1 mouse cellular context compared by ENCODE assay signal in the genomic region with DNA sequence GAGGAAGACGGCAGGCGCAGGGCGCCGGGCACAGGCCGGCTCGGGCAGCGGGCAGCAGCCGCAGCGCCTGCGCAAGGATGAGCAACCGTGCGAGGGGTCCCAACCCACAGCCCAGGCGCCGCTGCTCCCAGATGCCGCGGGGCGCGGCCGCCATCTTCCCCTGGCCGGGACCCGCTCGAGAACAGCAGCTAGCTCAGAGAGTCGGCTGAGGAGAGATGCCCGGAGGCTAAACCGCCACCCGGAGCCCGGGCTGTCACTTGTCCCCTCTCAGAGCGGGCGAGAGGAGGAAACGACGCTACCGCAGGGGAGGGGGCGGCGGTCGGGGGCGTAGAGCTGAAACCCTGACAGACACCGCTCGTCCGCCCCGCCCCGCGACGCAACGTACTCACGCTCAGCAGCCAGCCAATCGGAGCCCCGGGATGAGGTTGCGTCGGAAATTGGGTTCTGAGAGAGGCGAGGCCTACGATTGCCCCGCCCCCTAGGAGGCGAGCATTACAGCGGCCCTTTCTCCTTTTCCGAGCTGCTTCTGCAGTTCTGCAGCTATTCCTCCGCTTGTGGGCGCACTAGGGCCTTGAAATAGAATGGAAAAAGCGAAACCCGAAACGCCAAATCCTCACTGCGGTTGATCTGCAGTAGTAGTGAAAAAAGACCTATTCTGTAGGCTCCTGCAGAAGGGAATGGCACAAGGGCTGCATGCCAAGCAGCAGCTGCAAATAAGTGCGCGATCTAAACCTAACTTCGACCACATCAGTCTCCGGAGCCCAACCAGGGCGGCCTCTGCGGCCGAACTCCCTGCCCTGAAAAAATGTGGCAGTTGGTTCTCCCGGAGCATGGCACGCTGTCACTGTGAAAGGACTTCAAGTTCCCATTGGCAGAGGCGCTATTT.
A peak's percentile ranks its signal among the peaks of the same experiment; 100 is the strongest.
TF ChIP-seq lines count a peak whose summit lies in the region.

A gene (minus strand): TSS at position 381 of the 886 bp plus-strand sequence.

TF ChIP-seq in CH12.LX, 34 proteins besides CTCF, POLR2A, EP300 and RAD21 (continued from another document):
- TF ChIP-seq GABPA (IDR thresholded peaks at IDR 0.05; ENCODE audit: insufficient replicate concordance, low read depth, low read length), result no peak
- no peak for TF ChIP-seq CHD2 (IDR thresholded peaks at IDR 0.05; ENCODE audit: low read length)
- no peak for TF ChIP-seq E2F4 (IDR thresholded peaks at IDR 0.05; ENCODE audit: insufficient replicate concordance, low read depth, low read length)
- 0 out of 2 replicates have a peak, but pooled peaks have one; percentile 23 for TF ChIP-seq MAX (IDR thresholded peaks at IDR 0.05; ENCODE audit: low read length)
- no peak for TF ChIP-seq ETS1 (conservative IDR thresholded peaks at IDR 0.05; ENCODE audit: low read depth, low read length)
- TF ChIP-seq KAT2A (IDR thresholded peaks at IDR 0.05; ENCODE audit: insufficient replicate concordance, low read length), result 0 out of 2 replicates have a peak, but pooled peaks have one; percentile 17
- peak; percentile 23; the same call in 1 of the 2 replicates for TF ChIP-seq TCF12 (IDR thresholded peaks at IDR 0.05; ENCODE audit: low read depth, low read length)
- no peak for TF ChIP-seq TBP (conservative IDR thresholded peaks at IDR 0.05; ENCODE audit: low read depth, low read length)
- TF ChIP-seq JUN (IDR thresholded peaks at IDR 0.05; ENCODE audit: insufficient read depth, low read depth, low read length), result no peak
- TF ChIP-seq RCOR1 (conservative IDR thresholded peaks at IDR 0.05; ENCODE audit: low read depth, low read length), result no peak
- no peak for TF ChIP-seq JUND (conservative IDR thresholded peaks at IDR 0.05; ENCODE audit: low read depth, low read length)
- TF ChIP-seq MXI1 (IDR thresholded peaks at IDR 0.05; ENCODE audit: low read depth, low read length), result peak; percentile 55; the same call in 1 of the 2 replicates
- TF ChIP-seq MAZ (IDR thresholded peaks at IDR 0.05; ENCODE audit: low read depth, low read length), result peak; percentile 78; the same call in 1 of the 2 replicates
- peak; percentile 67 for TF ChIP-seq SMC3 (IDR thresholded peaks at IDR 0.05; ENCODE audit: low read depth, low read length)
- peak; percentile 84 for TF ChIP-seq NRF1 (IDR thresholded peaks at IDR 0.05; ENCODE audit: low read depth, low read length)
- no peak for TF ChIP-seq MAFK (IDR thresholded peaks at IDR 0.05; ENCODE audit: insufficient replicate concordance, low read length)
- no peak for TF ChIP-seq PAX5 (IDR thresholded peaks at IDR 0.05; ENCODE audit: low read length)
- TF ChIP-seq POLR2AphosphoS2 (IDR thresholded peaks at IDR 0.05; ENCODE audit: low read depth, low read length), result no peak
- TF ChIP-seq USF2 (conservative IDR thresholded peaks at IDR 0.05; ENCODE audit: low read depth, low read length), result no peak
- TF ChIP-seq ELF1 (IDR thresholded peaks at IDR 0.05; ENCODE audit: low read depth, low read length), result no peak
- peak; percentile 75 for TF ChIP-seq IRF4 (IDR thresholded peaks at IDR 0.05; ENCODE audit: low read depth, low read length)
- no peak for TF ChIP-seq USF1 (IDR thresholded peaks at IDR 0.05; ENCODE audit: low read depth, low read length)
- TF ChIP-seq MYC (IDR thresholded peaks at IDR 0.05; ENCODE audit: low read depth, low read length), result peak; percentile 21; the same call in 1 of the 2 replicates
